Comparison of ENCODE assay signal across 17 mouse cellular contexts in the genomic region with DNA sequence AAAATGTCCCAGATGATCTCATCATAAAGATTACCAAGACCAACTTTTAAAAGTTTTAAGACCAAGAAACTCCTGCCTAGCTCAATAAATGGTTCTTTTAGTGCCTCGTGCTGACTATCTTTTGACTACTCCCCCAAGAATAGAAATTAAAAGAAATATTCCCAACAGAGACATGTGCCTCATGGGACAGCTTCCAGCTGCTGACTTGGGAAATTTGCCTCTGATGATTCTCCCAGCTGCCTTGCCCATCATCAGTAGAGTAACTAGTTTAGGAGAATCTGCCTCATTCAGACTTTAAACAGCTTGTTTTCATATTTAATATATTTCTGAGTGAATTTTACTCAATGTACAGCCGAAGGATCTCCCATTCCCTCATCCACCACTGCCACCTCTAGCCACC.
"Had no signal": no experiment of that assay in that cellular context is flagged by ENCODE, and none has a peak within 500 bp of the region (broad histone marks: within the 10 kb centered on the region; RNA-seq: fewer than 3 reads in every experiment).

No protein-coding gene starts in this region.

- DNase-seq: kidney, adult 8-10 months; left cerebral cortex, postnatal 4 days; liver, postnatal 0 days; thymus, adult 18-20 months; thymus, postnatal 14 days; thymus, postnatal 4 days had no signal

- H3K4me3 ChIP-seq: hindbrain, embryonic 15.5 days; limb, embryonic 12.5 days; limb, embryonic 15.5 days; midbrain, embryonic 12.5 days; midbrain, embryonic 15.5 days; neural tube, embryonic 12.5 days; neural tube, embryonic 15.5 days had no signal

- H3K27me3 ChIP-seq: hindbrain, embryonic 15.5 days; midbrain, embryonic 15.5 days; neural tube, embryonic 12.5 days had no signal

- H3K4me1 ChIP-seq: limb, embryonic 12.5 days; limb, embryonic 15.5 days; neural tube, embryonic 12.5 days had no signal

- H3K36me3 ChIP-seq: hindbrain, embryonic 15.5 days; limb, embryonic 12.5 days; limb, embryonic 15.5 days; midbrain, embryonic 12.5 days; midbrain, embryonic 15.5 days; neural tube, embryonic 12.5 days; neural tube, embryonic 15.5 days had no signal

- H3K4me2 ChIP-seq: hindbrain, embryonic 15.5 days; limb, embryonic 12.5 days; limb, embryonic 15.5 days; liver, embryonic 11.5 days; midbrain, embryonic 12.5 days; midbrain, embryonic 15.5 days; neural tube, embryonic 12.5 days; neural tube, embryonic 15.5 days had no signal

- H3K9me3 ChIP-seq: hindbrain, embryonic 15.5 days; limb, embryonic 12.5 days; limb, embryonic 15.5 days; midbrain, embryonic 12.5 days; midbrain, embryonic 15.5 days; neural tube, embryonic 12.5 days; neural tube, embryonic 15.5 days had no signal

- H3K9ac ChIP-seq: hindbrain, embryonic 15.5 days; limb, embryonic 12.5 days; limb, embryonic 15.5 days; liver, embryonic 14.5 days; liver, postnatal 0 days; midbrain, embryonic 12.5 days; midbrain, embryonic 15.5 days; neural tube, embryonic 12.5 days; neural tube, embryonic 15.5 days had no signal

- ATAC-seq: intestine, postnatal 0 days; liver, postnatal 0 days; midbrain, embryonic 15.5 days had no signal

- H3K27ac ChIP-seq: hindbrain, embryonic 15.5 days; limb, embryonic 12.5 days; limb, embryonic 15.5 days; liver, embryonic 14.5 days; macrophage; midbrain, embryonic 12.5 days; midbrain, embryonic 15.5 days; neural tube, embryonic 12.5 days; neural tube, embryonic 15.5 days had no signal
